Mouse (Mus musculus) MEL (cell line): ENCODE measurements around the gene 1700069L16Rik. TPM values are rescaled to one million over a fixed set of nuclear protein-coding genes. Genes with fewer than 3 reads are reported as not detected.

Experiments used
- DNase-seq: peaks from one replicate; pipeline ENCODE4 v3.0.0; 2011; ENCODE audit warnings: low read depth, low spot score
- H3K27ac ChIP-seq: 2 replicates; pipeline ENCODE4 v1.5.1; 2012; ENCODE audit warnings: low read depth, mild to moderate bottlenecking, control low read depth, low read length, moderate library complexity; ENCODE audit not compliant: control insufficient read depth
- H3K27me3 ChIP-seq, 2 experiments: fragments of 150-350 bp in 1 of 2; sonication (generic) in 1 of 2; 2 replicates each; pipeline ENCODE4 v1.6.1; 2012; ENCODE audit warnings: low read length in 2 of 2, mild to moderate bottlenecking in 2 of 2, improper control_type of control experiment in 1 of 2, moderate library complexity in 1 of 2; ENCODE audit not compliant: insufficient read depth in 2 of 2, control insufficient read depth in 1 of 2
- H3K36me3 ChIP-seq, 2 experiments: 2 replicates each; pipeline ENCODE4 v1.6.1; 2012 to 2014; ENCODE audit warnings: low read length in 2 of 2, improper control_type of control experiment in 1 of 2, inconsistent platforms in 1 of 2, mild to moderate bottlenecking in 1 of 2; ENCODE audit not compliant: insufficient read depth in 2 of 2, control insufficient read depth in 1 of 2
- H3K4me1 ChIP-seq, 2 experiments: fragments of 150-350 bp in 1 of 2; sonication (generic) in 1 of 2; 2 replicates each; pipeline ENCODE4 v1.6.1; 2012; ENCODE audit warnings: low read length in 2 of 2, improper control_type of control experiment in 1 of 2, mild to moderate bottlenecking in 1 of 2; ENCODE audit not compliant: insufficient read depth in 2 of 2, control insufficient read depth in 1 of 2
- H3K4me3 ChIP-seq, 2 experiments: fragments of 150-350 bp in 1 of 2; sonication (generic) in 1 of 2; 2 replicates each; pipeline ENCODE4 v1.5.1; 2012; ENCODE audit warnings: low read depth in 2 of 2, low read length in 2 of 2, mild to moderate bottlenecking in 2 of 2, moderate library complexity in 2 of 2, control low read depth in 1 of 2, improper control_type of control experiment in 1 of 2; ENCODE audit not compliant: control insufficient read depth in 1 of 2, insufficient read depth in 1 of 2
- H3K79me2 ChIP-seq: 2 replicates; pipeline ENCODE4 v1.6.1; 2012; ENCODE audit warnings: mild to moderate bottlenecking, low read length, moderate library complexity; ENCODE audit not compliant: control insufficient read depth, poor library complexity, insufficient read depth
- H3K9ac ChIP-seq: 2 replicates; pipeline ENCODE4 v1.6.1; 2012; ENCODE audit warnings: low read depth, mild to moderate bottlenecking, control low read depth, low read length, moderate library complexity; ENCODE audit not compliant: control insufficient read depth, poor library complexity, severe bottlenecking
- H3K9me3 ChIP-seq: fragments of 150-350 bp; sonication (generic); replicated peaks from 2 replicates; pipeline ENCODE4 v1.6.1; 2012; ENCODE audit warnings: mild to moderate bottlenecking, low read length, improper control_type of control experiment, moderate library complexity; ENCODE audit not compliant: insufficient read depth
- CHD2 ChIP-seq: IDR thresholded peaks from 2 replicates; pipeline ENCODE4 v1.6.1; 2011; ENCODE audit warnings: low read length, improper control_type of control experiment
- CTCF ChIP-seq, 3 experiments: IDR thresholded peaks in 2 of 3; conservative IDR thresholded peaks in 1 of 3; 2 replicates each; pipeline ENCODE4 v1.5.1; 2011 to 2012; ENCODE audit warnings: low read length in 3 of 3, low read depth in 2 of 3, mild to moderate bottlenecking in 2 of 3, improper control_type of control experiment in 1 of 3, inconsistent platforms in 1 of 3, mixed read lengths in 1 of 3, moderate library complexity in 1 of 3; ENCODE audit not compliant: control insufficient read depth in 1 of 3, insufficient read depth in 1 of 3, poor library complexity in 1 of 3, severe bottlenecking in 1 of 3
- E2F4 ChIP-seq: IDR thresholded peaks from 2 replicates; pipeline ENCODE4 v1.6.1; 2011; ENCODE audit warnings: low read depth, low read length, improper control_type of control experiment, borderline replicate concordance
- HCFC1 ChIP-seq: IDR thresholded peaks from 2 replicates; pipeline ENCODE4 v1.6.1; 2012; ENCODE audit warnings: low read depth, mild to moderate bottlenecking, inconsistent platforms, low read length, improper control_type of control experiment, moderate library complexity
- JUND ChIP-seq: IDR thresholded peaks from 2 replicates; pipeline ENCODE4 v1.6.1; 2011; ENCODE audit warnings: low read depth, mild to moderate bottlenecking, improper control_type of control experiment, low read length
- MAX ChIP-seq: IDR thresholded peaks from 2 replicates; pipeline ENCODE4 v1.6.1; 2011; ENCODE audit warnings: low read length, improper control_type of control experiment
- MAZ ChIP-seq: IDR thresholded peaks from 2 replicates; pipeline ENCODE4 v1.6.1; 2012; ENCODE audit warnings: low read depth, mild to moderate bottlenecking, inconsistent platforms, low read length, improper control_type of control experiment
- MXI1 ChIP-seq: IDR thresholded peaks from 2 replicates; pipeline ENCODE4 v1.6.1; 2011; ENCODE audit warnings: mild to moderate bottlenecking, low read depth, low read length, improper control_type of control experiment
- MYC ChIP-seq: IDR thresholded peaks from 2 replicates; pipeline ENCODE4 v1.6.1; 2011; ENCODE audit warnings: low read depth, mild to moderate bottlenecking, low read length, improper control_type of control experiment, moderate library complexity
- NRF1 ChIP-seq: IDR thresholded peaks from 2 replicates; pipeline ENCODE4 v1.6.1; 2014; ENCODE audit warnings: low read depth, mild to moderate bottlenecking, inconsistent platforms, low read length, improper control_type of control experiment, moderate library complexity; ENCODE audit not compliant: poor library complexity, insufficient read depth, severe bottlenecking
- POLR2AphosphoS2 ChIP-seq: IDR thresholded peaks from 2 replicates; pipeline ENCODE4 v1.6.1; 2011; ENCODE audit warnings: low read length, improper control_type of control experiment
- RCOR1 ChIP-seq: IDR thresholded peaks from 2 replicates; pipeline ENCODE4 v1.6.1; 2012; ENCODE audit warnings: low read depth, mild to moderate bottlenecking, inconsistent platforms, low read length, improper control_type of control experiment
- SMC3 ChIP-seq: IDR thresholded peaks from 2 replicates; pipeline ENCODE4 v1.6.1; 2011; ENCODE audit warnings: low read depth, low read length, improper control_type of control experiment
- TAL1 ChIP-seq: IDR thresholded peaks from 2 replicates; pipeline ENCODE4 v1.6.1; 2012; ENCODE audit warnings: mild to moderate bottlenecking, inconsistent platforms, low read length, moderate library complexity, mixed read lengths
- TCF12 ChIP-seq: IDR thresholded peaks from 2 replicates; pipeline ENCODE4 v1.6.1; 2014; ENCODE audit warnings: low read depth, mild to moderate bottlenecking, inconsistent platforms, low read length, improper control_type of control experiment, moderate library complexity
- USF1 ChIP-seq: IDR thresholded peaks from 2 replicates; pipeline ENCODE4 v1.6.1; 2014; ENCODE audit warnings: low read depth, mild to moderate bottlenecking, inconsistent platforms, low read length, improper control_type of control experiment, moderate library complexity
- ZC3H11A ChIP-seq: IDR thresholded peaks from 2 replicates; pipeline ENCODE4 v1.6.1; 2012; ENCODE audit warnings: low read depth, mild to moderate bottlenecking, inconsistent platforms, low read length, improper control_type of control experiment
- ZNF384 ChIP-seq: IDR thresholded peaks from 2 replicates; pipeline ENCODE4 v1.6.1; 2012; ENCODE audit warnings: low read depth, mild to moderate bottlenecking, inconsistent platforms, low read length, improper control_type of control experiment
- polyA plus RNA-seq, 2 experiments: library from polyadenylated mRNA; stranded (reverse) in 1 of 2; unstranded in 1 of 2; fragments of >175 nt in 1 of 2; fragments of >200 nt in 1 of 2; gene quantifications; 2 replicates each; pipeline versions ENCODE4 v1.2.1 to v1.2.4; 2012; ENCODE audit warnings: low replicate concordance in 2 of 2, low read depth in 1 of 2; ENCODE audit not compliant: insufficient read length in 2 of 2, insufficient read depth in 1 of 2, missing spikeins in 1 of 2
- total RNA-seq: library from RNA; depleted of rRNA; stranded (reverse); fragments of 300-350 nt; gene quantifications from 2 replicates; pipeline ENCODE4 v1.2.3, GENCODE M21; 2012

The 1700069L16Rik gene
- total and polyA plus RNA-seq, 3 experiments, result not detected

DNA sequence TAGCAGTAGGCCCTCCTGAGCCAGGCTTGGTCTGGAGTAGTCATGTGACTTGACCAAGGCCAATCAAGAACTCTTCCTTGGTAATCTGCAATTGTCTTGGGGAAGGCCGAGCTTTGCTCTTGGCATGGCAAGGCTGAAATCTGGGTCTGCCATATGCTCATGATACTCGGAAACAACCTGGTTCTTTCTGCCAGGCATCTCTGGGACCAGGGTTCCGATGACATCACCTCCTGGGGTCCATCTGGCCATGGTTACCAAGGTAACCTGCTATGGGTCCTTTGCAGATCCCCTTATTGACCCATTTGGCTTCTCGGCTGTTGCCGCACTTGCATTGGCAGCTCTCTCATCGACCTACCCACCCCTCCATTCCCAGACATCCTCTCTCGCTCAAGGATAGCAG, 3.4 kb upstream of the 1700069L16Rik start:
- no peaks in the 10 kb centered on the region for H3K9me3 ChIP-seq
- no peak for DNase-seq
- no peaks in the 10 kb centered on the region for H3K79me2 ChIP-seq
- H3K4me3 ChIP-seq, result no peak overlapping the region
- H3K9ac ChIP-seq, result no peak overlapping the region
- H3K27ac ChIP-seq, result no peak overlapping the region
- H3K36me3 ChIP-seq, result no peaks in the 10 kb centered on the region
- TF ChIP-seq JUND (no peak), CHD2 (no peak), TAL1 (no peak)
- H3K27me3 ChIP-seq, result no peaks in the 10 kb centered on the region
- H3K4me1 ChIP-seq, result no peaks in the 10 kb centered on the region

DNA sequence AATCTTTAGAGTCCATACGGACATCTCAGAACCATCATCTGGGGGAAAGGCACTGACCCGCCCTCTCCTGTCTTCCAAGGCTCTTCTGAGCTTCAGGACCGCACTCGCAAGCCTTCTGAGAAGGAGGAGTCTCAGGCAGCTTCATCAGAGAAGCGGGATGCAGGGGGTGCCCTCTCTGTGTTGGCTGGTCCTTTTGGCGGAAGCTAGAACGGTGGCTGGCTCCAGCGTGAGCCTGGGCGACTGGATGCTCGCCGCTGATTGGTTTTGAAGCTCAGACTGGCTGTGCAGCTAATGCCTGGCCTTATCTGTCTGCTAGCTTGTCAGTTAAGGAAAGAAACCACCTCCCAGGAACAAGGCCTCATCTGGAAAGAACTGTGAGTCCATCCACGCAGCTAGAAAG, 2.7 kb upstream of the 1700069L16Rik start:
- Histone ChIP-seq H3K79me2 (no peaks in the 10 kb centered on the region), H3K27me3 (no peaks in the 10 kb centered on the region), H3K27ac (no peak overlapping the region), H3K36me3 (no peaks in the 10 kb centered on the region), H3K9ac (no peak overlapping the region), H3K4me3 (no peak overlapping the region), H3K9me3 (no peaks in the 10 kb centered on the region), H3K4me1 (no peaks in the 10 kb centered on the region)
- TF ChIP-seq MXI1, result no peak
- TF ChIP-seq RCOR1, result no peak
- no peak for TF ChIP-seq NRF1
- no peak for TF ChIP-seq SMC3
- no peak for TF ChIP-seq E2F4
- TF ChIP-seq USF1, result no peak
- TF ChIP-seq ZC3H11A, result no peak
- no peak for TF ChIP-seq HCFC1
- DNase-seq, result no peak

GRCm38 (mm10) chr5:113726618-113727017, 2.0 kb upstream of the 1700069L16Rik start:
- Histone ChIP-seq H3K9me3 (no peaks in the 10 kb centered on the region), H3K9ac (no peak overlapping the region), H3K4me3 (no peak overlapping the region), H3K79me2 (no peaks in the 10 kb centered on the region), H3K36me3 (no peaks in the 10 kb centered on the region), H3K27ac (no peak overlapping the region), H3K27me3 (no peaks in the 10 kb centered on the region), H3K4me1 (no peaks in the 10 kb centered on the region)
- TF ChIP-seq MAZ (no peak), CHD2 (no peak), POLR2AphosphoS2 (no peak), MYC (no peak), JUND (no peak), TCF12 (no peak), ZNF384 (no peak), RCOR1 (no peak), USF1 (no peak), CTCF (IDR thresholded peaks at IDR 0.05 in 2 of 3, conservative IDR thresholded peaks at IDR 0.05 in 1 of 3; ENCODE audit: control insufficient read depth in 1 of 3, insufficient read depth in 1 of 3, low read depth in 2 of 3, low read length in 3 of 3, poor library complexity in 1 of 3, severe bottlenecking in 1 of 3) (no peak), MAX (no peak)
- no peak for DNase-seq
